Mouse (Mus musculus): Measurements from ENCODE around the gene Spin1.

DNA sequence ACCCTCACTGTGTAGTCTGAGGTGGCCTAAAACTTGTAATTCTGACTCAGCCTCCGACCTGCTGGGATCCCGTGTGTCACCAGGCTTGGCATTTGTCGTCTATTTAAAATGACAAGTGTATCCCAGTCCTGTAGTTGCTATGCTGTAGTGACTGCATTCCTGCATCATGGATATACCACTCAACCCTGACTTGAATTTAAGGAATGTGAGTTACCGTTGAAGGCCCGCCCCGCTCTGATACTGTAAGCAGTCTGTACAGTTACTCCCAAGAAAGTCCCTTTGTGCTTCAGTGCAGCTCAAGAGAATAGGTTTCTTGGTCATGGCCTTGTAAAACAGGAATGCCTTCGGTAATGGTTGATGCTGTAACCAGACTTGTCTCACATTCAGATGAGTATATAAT, 27.7 kb downstream of the Spin1 start:
- TF ChIP-seq TCF12 (IDR thresholded peaks at IDR 0.05; ENCODE audit: low read depth, low read length) (no peak), CTCF (IDR thresholded peaks at IDR 0.05 in 2 of 3, conservative IDR thresholded peaks at IDR 0.05 in 1 of 3; ENCODE audit: control insufficient read depth in 1 of 3, insufficient read depth in 1 of 3, low read depth in 2 of 3, low read length in 3 of 3, poor library complexity in 1 of 3, severe bottlenecking in 1 of 3) (no peak), POLR2A (IDR thresholded peaks at IDR 0.05; ENCODE audit: control insufficient read depth in 1 of 2, insufficient read depth in 1 of 2, low read depth in 1 of 2, low read length in 2 of 2, poor library complexity in 1 of 2) (no peak), ELF1 (IDR thresholded peaks at IDR 0.05; ENCODE audit: low read depth, low read length) (no peak), JUND (IDR thresholded peaks at IDR 0.05; ENCODE audit: low read depth, low read length) (no peak)

Data from MEL (cell line).